Mouse (Mus musculus): ENCODE results near the gene Galnt7. TPM values are rescaled to one million over a fixed set of nuclear protein-coding genes. Genes with fewer than 3 reads are reported as not detected.

The Galnt7 gene
- polyA plus RNA-seq, 1 experiment from 2014 or later: 10.6 TPM

DNA sequence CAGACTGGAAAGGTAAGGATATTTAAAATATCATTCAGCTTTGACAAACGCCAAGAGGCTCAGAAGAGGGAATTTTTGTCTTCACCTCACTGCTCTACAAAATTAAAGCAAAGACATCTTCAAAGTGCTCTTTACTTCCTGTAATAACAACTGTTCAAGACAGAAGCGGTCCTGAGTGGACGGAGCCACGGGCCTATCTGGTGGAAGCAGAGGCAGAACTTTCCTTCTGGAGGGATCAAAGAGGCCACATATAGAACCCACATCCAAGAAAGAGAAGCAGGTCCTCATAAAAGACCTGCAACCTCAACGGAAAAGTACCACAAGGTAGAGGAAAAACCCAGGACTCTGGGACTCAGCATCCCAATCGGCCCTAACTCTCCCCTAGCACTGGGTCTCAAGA is 2.6 kb downstream of the Galnt7 start:
- Histone ChIP-seq H3K4me3 (no peak overlapping the region), H3K27me3 (peaks cover 3% of the 10 kb centered on the region; the same call in 1 of the 2 replicates), H3K27ac (no peak overlapping the region), H3K4me1 (peaks cover 16% of the 10 kb centered on the region), H3K9ac (no peak overlapping the region), H3K4me2 (no peak overlapping the region), H3K36me3 (ENCODE audit: poor library complexity, severe bottlenecking) (no peaks in the 10 kb centered on the region), H3K9me3 (replicated peaks) (no peaks in the 10 kb centered on the region)
- WGBS: 87% methylated on average over 6 of the region's 6 CpGs
- ATAC-seq: no peak

- H3K9me3 ChIP-seq (replicated peaks): no peaks in the 10 kb centered on the region
- no peak overlapping the region for H3K27ac ChIP-seq
- no peaks in the 10 kb centered on the region for H3K27me3 ChIP-seq
- no peak overlapping the region for H3K4me2 ChIP-seq
- no peak overlapping the region for H3K4me3 ChIP-seq
- peaks cover 8% of the 10 kb centered on the region for H3K4me1 ChIP-seq
- no peaks in the 10 kb centered on the region for H3K36me3 ChIP-seq (ENCODE audit: poor library complexity, severe bottlenecking)
- ATAC-seq: no peak
- no peak overlapping the region for H3K9ac ChIP-seq
- WGBS: 79% methylated on average over 3 of the region's 3 CpGs
Measured at GRCm38 (mm10) chr8:57647566-57647965, 5.3 kb downstream of the Galnt7 start.

DNA sequence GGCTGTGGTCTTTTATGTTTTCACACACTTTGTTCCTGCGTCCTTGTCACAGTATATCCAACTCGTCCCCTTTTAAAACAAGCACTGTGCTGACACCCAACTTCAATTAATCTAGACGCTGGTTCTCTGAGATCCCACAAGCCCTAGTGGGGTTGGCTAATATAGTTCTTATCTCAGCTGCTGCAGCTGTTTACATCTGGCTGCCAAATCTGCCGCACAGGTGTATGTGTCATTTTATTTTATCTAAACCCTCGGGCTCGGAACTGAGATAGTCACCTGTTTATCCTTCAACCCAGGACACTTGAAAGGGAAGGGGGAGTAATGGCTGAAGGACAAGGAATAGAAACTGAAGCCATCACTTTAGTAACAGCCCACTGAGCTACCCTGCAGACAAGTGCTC is 8.6 kb downstream of the Galnt7 start:
- no peaks in the 10 kb centered on the region for H3K9me3 ChIP-seq (replicated peaks)
- no peak overlapping the region for H3K4me3 ChIP-seq
- ATAC-seq: no peak
- no peak overlapping the region for H3K27ac ChIP-seq
- no peaks in the 10 kb centered on the region for H3K36me3 ChIP-seq (ENCODE audit: poor library complexity, severe bottlenecking)
- H3K27me3 ChIP-seq: no peaks in the 10 kb centered on the region
- 92% methylated on average over 6 of the region's 6 CpGs for WGBS
- no peak overlapping the region for H3K4me2 ChIP-seq
- no peak overlapping the region for H3K9ac ChIP-seq
- peaks cover 2% of the 10 kb centered on the region; the same call in 1 of the 2 replicates for H3K4me1 ChIP-seq

GRCm38 (mm10) chr8:57642722-57643121 is 10.1 kb downstream of the Galnt7 start:
- Histone ChIP-seq H3K9me3 (replicated peaks) (no peaks in the 10 kb centered on the region), H3K4me2 (no peak overlapping the region)
- WGBS: 81% methylated on average over 5 of the region's 5 CpGs

GRCm38 (mm10) chr8:57638925-57639324 is 13.9 kb downstream of the Galnt7 start:
- ATAC-seq: no peak
- 65% methylated on average over 6 of the region's 6 CpGs for WGBS
- Histone ChIP-seq H3K9me3 (replicated peaks) (no peaks in the 10 kb centered on the region), H3K4me1 (peaks cover 8% of the 10 kb centered on the region), H3K4me2 (no peak overlapping the region), H3K36me3 (ENCODE audit: poor library complexity, severe bottlenecking) (no peaks in the 10 kb centered on the region), H3K27ac (no peak overlapping the region), H3K4me3 (no peak overlapping the region), H3K9ac (no peak overlapping the region), H3K27me3 (no peaks in the 10 kb centered on the region)

More at GRCm38 (mm10) chr8:57642722-57643121, 10.1 kb downstream of the Galnt7 start:
- Histone ChIP-seq H3K27me3 (no peaks in the 10 kb centered on the region), H3K4me3 (no peak overlapping the region), H3K4me1 (peaks cover 8% of the 10 kb centered on the region), H3K36me3 (ENCODE audit: poor library complexity, severe bottlenecking) (no peaks in the 10 kb centered on the region), H3K9ac (no peak overlapping the region), H3K27ac (no peak overlapping the region)
- ATAC-seq: no peak

DNA sequence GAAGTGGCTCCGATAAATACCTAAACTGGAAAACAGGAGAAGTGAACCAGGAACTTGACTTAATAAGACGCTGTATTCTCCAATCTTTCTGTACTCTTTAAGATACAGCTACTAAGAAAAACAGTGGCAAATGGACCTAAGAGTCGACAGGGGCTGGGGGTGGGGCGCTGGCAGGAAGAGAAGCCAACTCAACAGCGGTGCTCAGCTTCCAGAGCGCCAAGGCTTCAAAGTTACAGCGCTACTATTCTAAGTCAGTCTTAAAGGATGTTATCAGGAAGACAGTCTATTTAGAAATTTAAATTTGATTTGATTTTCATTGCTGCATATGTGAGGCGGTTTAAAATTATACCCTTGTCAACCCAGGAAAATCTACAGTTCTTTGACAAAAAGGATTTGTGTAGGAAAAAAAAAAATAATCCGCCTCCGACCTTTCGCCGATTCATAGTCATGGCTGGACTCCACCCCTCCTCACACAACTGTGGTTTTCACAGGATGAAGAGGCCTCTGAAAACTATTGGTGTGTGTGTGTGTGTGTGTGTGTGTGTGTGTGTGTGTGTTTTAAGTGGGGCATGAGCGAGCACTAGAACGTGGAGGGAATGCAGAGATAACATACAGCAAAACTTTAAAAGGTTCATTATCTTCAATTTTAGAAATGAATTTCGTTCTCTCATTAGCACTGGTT is 15.1 kb downstream of the Galnt7 start:
- no peak overlapping the region for H3K27ac ChIP-seq
- WGBS: 88% methylated on average over 15 of the region's 15 CpGs
- no peak overlapping the region for H3K4me2 ChIP-seq
- no peak overlapping the region for H3K4me3 ChIP-seq
- H3K4me1 ChIP-seq: peaks cover 8% of the 10 kb centered on the region
- no peak overlapping the region for H3K9ac ChIP-seq
- no peak for ATAC-seq
- no peaks in the 10 kb centered on the region for H3K9me3 ChIP-seq (replicated peaks)
- no peaks in the 10 kb centered on the region for H3K36me3 ChIP-seq (ENCODE audit: poor library complexity, severe bottlenecking)
- no peaks in the 10 kb centered on the region for H3K27me3 ChIP-seq

DNA sequence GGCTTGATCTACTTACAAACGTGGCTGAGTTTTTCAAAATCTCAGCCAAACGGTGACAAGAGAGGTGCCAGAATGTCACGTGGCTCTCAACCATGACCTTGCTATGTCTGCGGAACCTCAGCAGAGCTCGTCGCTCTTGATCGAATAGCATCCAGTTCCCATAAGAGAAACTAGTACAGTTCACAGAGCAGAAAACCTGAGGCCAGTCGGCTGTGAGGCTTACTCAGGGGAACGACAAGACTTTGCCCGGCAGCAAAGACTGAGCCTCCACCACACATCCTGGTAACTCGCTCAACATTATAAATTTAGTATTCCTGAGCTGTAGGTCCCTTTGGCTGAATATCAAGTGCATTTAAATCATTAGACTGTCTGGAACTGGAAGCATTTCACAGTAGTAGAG is 16.1 kb downstream of the Galnt7 start:
- Histone ChIP-seq H3K4me1 (peaks cover 8% of the 10 kb centered on the region), H3K9ac (no peak overlapping the region), H3K9me3 (replicated peaks) (no peaks in the 10 kb centered on the region), H3K36me3 (ENCODE audit: poor library complexity, severe bottlenecking) (no peaks in the 10 kb centered on the region), H3K4me2 (no peak overlapping the region), H3K4me3 (no peak overlapping the region), H3K27me3 (no peaks in the 10 kb centered on the region), H3K27ac (no peak overlapping the region)
- ATAC-seq: no peak
- 87% methylated on average over 11 of the region's 11 CpGs for WGBS

DNA sequence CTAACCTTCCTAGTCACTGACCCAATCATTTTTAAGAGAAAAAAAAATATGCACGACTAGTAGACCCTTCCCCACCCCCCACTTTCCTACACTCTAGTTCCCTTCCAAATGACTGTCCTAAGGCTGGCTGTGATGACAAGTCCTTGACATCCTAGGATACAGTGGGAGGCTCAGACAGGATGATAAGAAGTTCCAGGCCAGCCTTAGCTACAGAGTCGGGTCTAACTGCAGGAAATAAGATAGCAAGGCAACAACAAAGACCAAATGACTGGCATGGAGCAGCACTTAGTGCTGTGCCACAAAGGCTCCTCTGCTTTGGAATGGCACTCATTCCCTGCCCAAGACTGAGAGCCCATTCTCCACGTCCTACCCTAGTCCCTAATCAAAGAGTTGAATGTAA is 16.6 kb downstream of the Galnt7 start:
- H3K9me3 ChIP-seq (replicated peaks): no peaks in the 10 kb centered on the region
- H3K4me2 ChIP-seq: no peak overlapping the region
- no peaks in the 10 kb centered on the region for H3K36me3 ChIP-seq (ENCODE audit: poor library complexity, severe bottlenecking)
- H3K9ac ChIP-seq: no peak overlapping the region
- no peak for ATAC-seq
- H3K4me3 ChIP-seq: no peak overlapping the region
- H3K27ac ChIP-seq: no peak overlapping the region
- H3K27me3 ChIP-seq: no peaks in the 10 kb centered on the region
- peaks cover 8% of the 10 kb centered on the region for H3K4me1 ChIP-seq
- 71% methylated on average over 3 of the region's 3 CpGs for WGBS

- 91% methylated on average over 7 of the region's 7 CpGs for WGBS
- H3K27me3 ChIP-seq: no peaks in the 10 kb centered on the region
- no peaks in the 10 kb centered on the region for H3K9me3 ChIP-seq (replicated peaks)
- ATAC-seq: no peak
- no peaks in the 10 kb centered on the region for H3K36me3 ChIP-seq (ENCODE audit: poor library complexity, severe bottlenecking)
- H3K4me1 ChIP-seq: 0 out of 2 replicates have a peak, but pooled peaks cover 5% of the 10 kb centered on the region
- H3K4me2 ChIP-seq: no peak overlapping the region
- H3K4me3 ChIP-seq: no peak overlapping the region
- no peak overlapping the region for H3K9ac ChIP-seq
- no peak overlapping the region for H3K27ac ChIP-seq
Measured at GRCm38 (mm10) chr8:57631780-57632179, 21.1 kb downstream of the Galnt7 start.

DNA sequence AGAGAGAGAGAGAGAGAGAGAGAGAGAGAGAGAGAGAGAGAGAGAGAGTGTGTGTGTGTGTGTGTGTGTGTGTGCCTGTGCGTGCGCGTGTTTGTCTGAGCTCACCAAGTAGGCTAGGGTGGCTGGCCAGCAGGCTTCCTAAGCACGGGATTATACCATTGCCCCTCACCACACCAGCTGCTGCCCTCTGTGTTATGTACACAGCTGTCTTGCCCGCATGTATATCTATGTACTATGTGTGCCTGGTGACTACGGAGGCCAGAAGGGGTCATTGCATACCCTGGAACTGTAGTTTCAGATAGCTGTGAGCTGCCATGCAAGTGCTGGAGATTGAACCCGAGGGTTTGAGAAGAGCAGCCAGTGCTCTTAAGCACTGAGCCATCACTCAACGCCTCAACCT is 22.7 kb downstream of the Galnt7 start:
- 97% methylated on average over 8 of the region's 8 CpGs for WGBS
- Histone ChIP-seq H3K27ac (no peak overlapping the region), H3K4me3 (no peak overlapping the region), H3K4me2 (no peak overlapping the region), H3K9me3 (replicated peaks) (no peaks in the 10 kb centered on the region), H3K36me3 (ENCODE audit: poor library complexity, severe bottlenecking) (no peaks in the 10 kb centered on the region), H3K4me1 (0 out of 2 replicates have a peak, but pooled peaks cover 5% of the 10 kb centered on the region), H3K27me3 (no peaks in the 10 kb centered on the region), H3K9ac (no peak overlapping the region)
- ATAC-seq: no peak

DNA sequence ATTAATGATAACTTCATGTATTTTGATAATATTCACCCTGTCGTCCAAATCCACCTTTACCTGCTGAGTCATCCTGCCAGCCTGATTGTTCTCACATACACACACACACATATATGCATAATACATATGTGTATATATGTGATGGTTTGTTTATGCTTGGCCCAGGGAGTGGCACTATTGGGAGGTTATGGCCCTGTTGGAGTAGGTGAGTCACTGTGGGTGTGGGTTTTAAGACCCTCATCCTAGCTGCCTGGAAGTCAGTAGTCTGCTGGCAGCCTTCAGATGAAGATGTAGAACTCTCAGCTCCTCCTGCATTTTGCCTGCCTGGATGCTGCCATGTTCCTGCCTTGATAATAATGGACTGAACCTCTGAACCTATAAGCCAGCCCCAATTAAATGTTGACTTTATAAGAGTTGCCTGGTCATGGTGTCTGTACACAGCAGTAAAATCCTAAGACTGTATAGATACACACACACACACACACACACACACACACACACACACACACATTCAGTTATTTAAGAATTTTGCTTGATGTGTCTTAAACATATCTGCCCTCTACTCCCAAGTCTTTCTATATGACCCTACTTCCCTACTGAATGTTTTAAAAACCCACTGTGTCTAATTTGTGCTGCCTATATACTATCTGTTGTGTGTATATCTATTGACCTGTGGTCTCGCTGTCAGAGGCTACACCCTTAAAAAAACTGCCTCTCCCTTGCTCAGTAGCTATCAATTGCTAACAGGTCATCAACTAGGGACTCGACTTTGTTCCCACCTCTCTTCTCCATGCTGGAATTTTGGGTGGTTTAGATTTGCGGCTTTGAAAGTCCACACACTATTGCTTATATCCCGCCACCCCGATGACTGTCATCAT is 23.8 kb downstream of the Galnt7 start:
- 87% methylated on average over 6 of the region's 6 CpGs for WGBS
- no peak overlapping the region for H3K4me3 ChIP-seq
- H3K36me3 ChIP-seq (ENCODE audit: poor library complexity, severe bottlenecking): no peaks in the 10 kb centered on the region
- no peak overlapping the region for H3K9ac ChIP-seq
- 0 out of 2 replicates have a peak, but pooled peaks cover 5% of the 10 kb centered on the region for H3K4me1 ChIP-seq
- H3K27ac ChIP-seq: no peak overlapping the region
- no peaks in the 10 kb centered on the region for H3K27me3 ChIP-seq
- no peaks in the 10 kb centered on the region for H3K9me3 ChIP-seq (replicated peaks)
- H3K4me2 ChIP-seq: no peak overlapping the region
- ATAC-seq: no peak

DNA sequence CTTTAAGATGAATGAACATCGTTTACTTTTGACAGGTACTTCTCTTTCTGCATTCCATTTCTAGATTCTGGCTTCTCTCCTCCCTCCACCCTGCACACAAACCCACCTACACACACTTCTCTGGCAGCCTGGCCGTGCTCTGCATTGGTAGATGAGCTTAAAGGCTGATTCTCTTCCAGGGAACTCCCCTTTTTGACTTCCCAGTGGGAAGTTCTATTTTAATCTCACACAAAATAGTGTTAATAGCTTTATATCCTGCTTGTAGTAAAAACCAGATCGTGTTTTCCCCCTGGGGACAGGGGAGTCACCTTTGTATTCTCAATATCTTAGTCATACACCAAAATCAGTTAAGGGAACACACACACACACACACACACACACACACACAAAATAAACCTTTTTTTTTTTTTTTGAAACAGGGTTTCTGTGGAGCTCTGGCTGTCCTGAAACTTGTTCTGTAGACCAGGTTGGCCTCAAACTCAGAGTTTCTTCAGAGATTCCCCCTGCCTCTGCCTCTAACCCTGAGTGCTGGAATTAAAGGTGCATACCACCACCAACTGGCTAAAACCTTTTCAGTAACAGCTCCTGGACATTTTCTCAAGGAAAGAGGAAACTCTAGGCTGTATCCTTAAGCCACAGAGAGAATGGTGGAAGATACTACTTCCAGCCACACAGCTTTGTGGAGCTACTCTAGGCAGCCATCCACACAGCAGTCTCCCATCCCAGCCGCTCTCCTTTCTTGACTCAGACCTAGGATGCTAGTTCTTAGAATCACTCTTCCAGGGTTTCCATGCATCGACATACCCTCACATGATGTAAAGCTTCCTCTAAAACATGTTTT is 24.7 kb downstream of the Galnt7 start:
- Histone ChIP-seq H3K4me3 (no peak overlapping the region), H3K27ac (no peak overlapping the region), H3K4me2 (no peak overlapping the region), H3K36me3 (ENCODE audit: poor library complexity, severe bottlenecking) (no peaks in the 10 kb centered on the region), H3K27me3 (no peaks in the 10 kb centered on the region), H3K9me3 (replicated peaks) (no peaks in the 10 kb centered on the region), H3K4me1 (0 out of 2 replicates have a peak, but pooled peaks cover 5% of the 10 kb centered on the region), H3K9ac (no peak overlapping the region)
- WGBS: 73% methylated on average over 5 of the region's 5 CpGs
- ATAC-seq: no peak

Data from forebrain, embryonic 13.5 days (tissue).